Mouse (Mus musculus): ENCODE data around the gene Inhba. TPM values are rescaled to one million over a fixed set of nuclear protein-coding genes. Genes with fewer than 3 reads are reported as not detected.

Inhba gene
- polyA plus RNA-seq (2014; fragmentation: Nextera tagmentation; extraction: Ambion mirVana), result 1.5 and 2.0 TPM in 2 replicates

DNA sequence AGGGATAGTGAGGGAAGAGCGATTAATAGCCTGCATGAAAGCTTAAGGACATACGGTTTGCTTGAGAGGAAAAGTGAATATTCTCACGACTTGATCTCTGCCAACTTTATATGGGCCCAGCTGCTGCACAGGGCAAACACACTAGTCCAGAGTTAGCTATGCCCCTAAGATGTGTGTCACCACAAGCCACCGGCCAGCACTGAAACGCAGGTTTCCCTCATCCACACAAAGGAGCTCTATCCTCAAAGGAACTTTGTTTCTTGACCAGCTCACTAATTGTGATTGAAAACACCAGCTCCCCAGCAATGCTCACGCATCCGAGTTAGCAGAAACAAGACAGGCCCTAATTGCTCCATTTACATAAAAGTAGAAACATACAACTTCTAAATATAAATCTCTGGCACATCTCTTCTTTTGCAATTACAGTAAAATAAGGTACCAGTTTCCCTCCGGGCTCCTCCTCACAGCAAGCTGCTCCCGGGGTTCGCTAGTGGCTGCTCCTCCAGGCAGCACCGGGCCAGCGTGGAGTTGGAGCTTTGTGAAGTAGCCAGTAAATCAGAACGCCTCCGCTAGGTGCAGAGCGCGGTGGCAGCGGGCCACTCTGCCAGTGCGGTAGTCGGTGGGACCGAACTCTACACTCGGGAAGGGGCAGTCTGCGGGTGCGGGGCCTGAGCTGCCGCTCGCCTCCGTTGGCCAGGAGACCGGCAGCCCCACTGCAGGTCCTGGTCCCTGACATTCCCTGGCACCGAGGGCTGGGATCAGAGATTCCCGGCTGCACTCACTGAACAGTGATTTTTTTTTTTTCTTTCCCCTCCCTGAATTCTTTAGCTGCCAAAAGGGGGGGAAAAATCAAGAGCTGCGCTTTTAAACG lies at the start of gene Inhba:
TSS of gene Inhba (plus strand) at position 480 of the 871 bp plus-strand sequence.
- WGBS, result 4% methylated on average over 31 of the region's 31 CpGs
- peak; percentile 84 for ATAC-seq (ENCODE audit: low read depth)

DNA sequence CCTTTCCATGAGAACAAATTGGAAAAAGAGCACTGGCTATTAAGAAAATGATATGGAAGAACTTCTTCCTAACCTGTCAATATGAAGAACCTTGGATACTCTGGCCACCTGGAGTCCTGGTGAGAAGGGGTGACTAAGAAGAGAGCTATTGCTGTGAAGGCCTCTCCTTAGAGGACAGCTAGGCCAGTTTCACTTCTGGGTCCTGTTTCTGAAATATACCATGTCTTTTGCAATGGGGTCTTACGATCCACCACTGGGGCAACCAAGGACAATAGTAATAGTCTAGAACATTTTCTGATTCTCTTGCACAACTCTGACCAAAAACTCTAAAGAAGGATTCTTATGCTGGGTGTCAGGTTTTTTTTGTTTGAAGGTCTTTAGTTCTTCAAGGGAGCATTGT lies 35.1 kb upstream of the Inhba start:
- no peak overlapping the region for H3K4me3 ChIP-seq (ENCODE audit: low read depth, low read length)
- no peak overlapping the region for H3K27ac ChIP-seq (ENCODE audit: low read depth, low read length)
- no peak overlapping the region for H3K9ac ChIP-seq (replicated peaks; ENCODE audit: low read depth, low read length)
- ATAC-seq (ENCODE audit: low read depth), result no peak
- H3K4me1 ChIP-seq (ENCODE audit: control insufficient read depth, insufficient read depth, low read length), result no peaks in the 10 kb centered on the region
- H3K4me2 ChIP-seq (ENCODE audit: low read depth, low read length), result no peak overlapping the region
- WGBS, result 88% methylated on average over 1 of the region's 1 CpGs
- no peaks in the 10 kb centered on the region for H3K27me3 ChIP-seq (ENCODE audit: control insufficient read depth, insufficient read depth, low read length)
- no peaks in the 10 kb centered on the region for H3K36me3 ChIP-seq (ENCODE audit: control insufficient read depth, insufficient read depth, low read length)
- no peaks in the 10 kb centered on the region for H3K9me3 ChIP-seq (ENCODE audit: control insufficient read depth, low read length)

More for the DNA sequence above, at the start of gene Inhba:
- Histone ChIP-seq H3K4me2 (ENCODE audit: low read depth, low read length) (peak within 1 kb of the TSS; percentile 87), H3K36me3 (ENCODE audit: control insufficient read depth, insufficient read depth, low read length) (no peaks in the 10 kb centered on the region), H3K27ac (ENCODE audit: low read depth, low read length) (no peak within 1 kb of the TSS), H3K9me3 (ENCODE audit: control insufficient read depth, low read length) (no peaks in the 10 kb centered on the region), H3K4me1 (ENCODE audit: control insufficient read depth, insufficient read depth, low read length) (no peaks in the 10 kb centered on the region), H3K4me3 (ENCODE audit: low read depth, low read length) (peak within 1 kb of the TSS; percentile 43), H3K9ac (replicated peaks; ENCODE audit: low read depth, low read length) (peak within 1 kb of the TSS; percentile 54), H3K27me3 (ENCODE audit: control insufficient read depth, insufficient read depth, low read length) (no peaks in the 10 kb centered on the region)

DNA sequence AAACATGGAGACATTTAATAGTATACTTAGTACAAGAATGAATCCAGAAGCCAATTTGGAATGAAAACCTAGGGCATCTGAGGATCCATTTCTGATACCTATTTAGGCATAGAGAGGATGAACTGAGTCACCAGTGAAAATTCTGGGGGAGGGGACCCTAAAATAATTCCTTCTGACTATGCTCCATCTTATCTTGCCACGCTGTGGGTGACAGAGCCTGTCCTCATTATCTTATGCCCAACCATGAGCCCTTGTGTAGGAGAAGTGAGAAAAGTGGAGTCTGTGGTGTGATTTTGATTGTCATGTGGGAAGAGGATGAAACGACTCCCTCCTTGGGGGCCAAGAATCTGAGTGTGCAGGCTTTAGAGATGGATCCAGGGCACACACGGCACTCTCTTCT lies 32.1 kb upstream of the Inhba start:
- Histone ChIP-seq H3K4me3 (ENCODE audit: low read depth, low read length) (no peak overlapping the region), H3K27ac (ENCODE audit: low read depth, low read length) (no peak overlapping the region), H3K36me3 (ENCODE audit: control insufficient read depth, insufficient read depth, low read length) (no peaks in the 10 kb centered on the region), H3K4me1 (ENCODE audit: control insufficient read depth, insufficient read depth, low read length) (no peaks in the 10 kb centered on the region), H3K9me3 (ENCODE audit: control insufficient read depth, low read length) (no peaks in the 10 kb centered on the region), H3K4me2 (ENCODE audit: low read depth, low read length) (no peak overlapping the region), H3K9ac (replicated peaks; ENCODE audit: low read depth, low read length) (no peak overlapping the region), H3K27me3 (ENCODE audit: control insufficient read depth, insufficient read depth, low read length) (no peaks in the 10 kb centered on the region)
- ATAC-seq (ENCODE audit: low read depth), result no peak
- 84% methylated on average over 3 of the region's 3 CpGs for WGBS

DNA sequence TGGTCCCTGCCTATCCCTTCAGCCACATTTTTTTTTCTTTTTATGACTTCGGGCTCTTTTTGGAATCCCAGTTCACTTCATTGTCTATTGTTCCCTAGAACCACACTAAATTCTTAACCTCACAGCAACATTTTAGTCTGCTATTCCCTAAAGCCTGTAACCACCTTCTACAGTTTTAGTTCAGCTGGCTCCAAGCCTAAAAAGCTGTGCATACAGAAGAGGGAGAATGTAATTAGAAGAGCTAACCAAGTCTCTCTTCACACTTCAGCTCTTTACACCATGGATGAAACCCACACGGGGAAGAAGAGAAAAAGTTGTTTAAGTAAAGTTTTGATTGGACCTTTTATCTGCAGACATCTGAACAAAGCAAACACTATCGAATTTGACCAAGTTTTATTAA lies 29.6 kb upstream of the Inhba start:
- WGBS, result 83% methylated on average over 3 of the region's 3 CpGs

DNA sequence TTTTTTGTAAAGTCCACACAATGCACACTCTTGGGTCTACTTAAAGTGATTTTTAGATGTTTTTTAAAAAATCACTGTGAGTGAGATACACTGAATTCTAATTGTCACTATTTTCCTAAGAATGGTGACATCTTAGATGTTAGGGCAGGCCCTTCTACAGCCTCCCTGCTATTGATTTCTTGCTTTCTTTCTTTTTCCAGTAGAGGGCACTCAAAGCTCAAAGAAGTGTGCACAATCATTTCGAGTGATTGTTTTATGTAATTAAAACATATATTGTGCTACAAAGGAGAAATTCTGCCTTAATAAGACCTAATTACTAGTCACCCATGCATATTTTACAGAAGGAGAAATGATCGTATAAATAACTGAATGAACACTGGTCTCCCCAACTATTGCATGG lies 25.9 kb upstream of the Inhba start:
- Histone ChIP-seq H3K4me2 (ENCODE audit: low read depth, low read length) (no peak overlapping the region), H3K4me1 (ENCODE audit: control insufficient read depth, insufficient read depth, low read length) (no peaks in the 10 kb centered on the region), H3K27ac (ENCODE audit: low read depth, low read length) (no peak overlapping the region), H3K27me3 (ENCODE audit: control insufficient read depth, insufficient read depth, low read length) (no peaks in the 10 kb centered on the region), H3K4me3 (ENCODE audit: low read depth, low read length) (no peak overlapping the region), H3K9me3 (ENCODE audit: control insufficient read depth, low read length) (no peaks in the 10 kb centered on the region), H3K36me3 (ENCODE audit: control insufficient read depth, insufficient read depth, low read length) (no peaks in the 10 kb centered on the region), H3K9ac (replicated peaks; ENCODE audit: low read depth, low read length) (no peak overlapping the region)
- WGBS, result 74% methylated on average over 2 of the region's 2 CpGs
- ATAC-seq (ENCODE audit: low read depth), result no peak

More for the DNA sequence above, 29.6 kb upstream of the Inhba start:
- H3K36me3 ChIP-seq (ENCODE audit: control insufficient read depth, insufficient read depth, low read length), result no peaks in the 10 kb centered on the region
- no peak overlapping the region for H3K27ac ChIP-seq (ENCODE audit: low read depth, low read length)
- ATAC-seq (ENCODE audit: low read depth), result no peak
- H3K4me2 ChIP-seq (ENCODE audit: low read depth, low read length), result no peak overlapping the region
- no peak overlapping the region for H3K4me3 ChIP-seq (ENCODE audit: low read depth, low read length)
- no peak overlapping the region for H3K9ac ChIP-seq (replicated peaks; ENCODE audit: low read depth, low read length)
- no peaks in the 10 kb centered on the region for H3K9me3 ChIP-seq (ENCODE audit: control insufficient read depth, low read length)
- H3K27me3 ChIP-seq (ENCODE audit: control insufficient read depth, insufficient read depth, low read length), result no peaks in the 10 kb centered on the region
- no peaks in the 10 kb centered on the region for H3K4me1 ChIP-seq (ENCODE audit: control insufficient read depth, insufficient read depth, low read length)

DNA sequence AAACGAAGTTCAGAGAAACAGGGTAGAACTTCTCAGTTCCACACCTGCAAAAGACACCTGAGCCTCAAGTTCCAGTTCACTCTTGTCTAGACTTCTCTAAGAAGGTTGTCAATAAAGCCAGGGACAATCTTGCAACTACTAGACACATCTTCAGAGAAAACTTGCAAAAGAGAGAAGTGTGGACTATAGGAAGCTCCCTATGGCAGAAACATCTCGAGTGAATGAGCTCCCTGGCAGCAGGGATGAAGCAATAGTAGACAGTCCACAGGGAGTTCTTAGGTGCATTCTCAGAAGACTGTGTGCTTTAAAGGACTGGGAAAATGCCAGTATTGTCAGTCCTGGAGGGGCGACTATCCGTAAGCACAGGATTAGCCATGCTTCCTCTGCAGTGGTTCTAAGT lies 25.5 kb upstream of the Inhba start:
- Histone ChIP-seq H3K27ac (ENCODE audit: low read depth, low read length) (no peak overlapping the region), H3K36me3 (ENCODE audit: control insufficient read depth, insufficient read depth, low read length) (no peaks in the 10 kb centered on the region), H3K4me3 (ENCODE audit: low read depth, low read length) (no peak overlapping the region), H3K4me2 (ENCODE audit: low read depth, low read length) (no peak overlapping the region), H3K27me3 (ENCODE audit: control insufficient read depth, insufficient read depth, low read length) (no peaks in the 10 kb centered on the region), H3K9me3 (ENCODE audit: control insufficient read depth, low read length) (no peaks in the 10 kb centered on the region), H3K9ac (replicated peaks; ENCODE audit: low read depth, low read length) (no peak overlapping the region), H3K4me1 (ENCODE audit: control insufficient read depth, insufficient read depth, low read length) (no peaks in the 10 kb centered on the region)
- 85% methylated on average over 4 of the region's 4 CpGs for WGBS
- ATAC-seq (ENCODE audit: low read depth), result no peak

DNA sequence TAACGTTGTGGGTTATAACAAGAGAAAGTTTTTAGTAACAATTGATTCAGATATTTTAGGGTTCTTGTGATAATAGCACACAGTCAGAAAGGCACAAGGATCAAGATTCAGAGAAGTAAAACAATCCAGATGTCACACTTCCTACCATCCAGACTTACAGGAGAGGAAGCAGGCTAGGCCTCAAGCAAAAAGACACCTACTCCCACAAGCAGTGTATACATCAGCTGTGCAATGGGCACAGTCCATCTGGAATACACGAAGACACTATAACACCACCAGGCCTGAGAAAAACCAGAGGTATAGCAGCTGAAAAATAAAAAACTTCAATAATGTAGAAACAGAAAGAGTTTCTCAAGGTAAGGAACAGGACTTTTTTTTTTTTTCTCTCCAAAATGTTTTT lies 16.3 kb upstream of the Inhba start:
- Histone ChIP-seq H3K27me3 (ENCODE audit: control insufficient read depth, insufficient read depth, low read length) (no peaks in the 10 kb centered on the region), H3K27ac (ENCODE audit: low read depth, low read length) (no peak overlapping the region), H3K4me1 (ENCODE audit: control insufficient read depth, insufficient read depth, low read length) (no peaks in the 10 kb centered on the region), H3K9ac (replicated peaks; ENCODE audit: low read depth, low read length) (no peak overlapping the region), H3K9me3 (ENCODE audit: control insufficient read depth, low read length) (no peaks in the 10 kb centered on the region), H3K36me3 (ENCODE audit: control insufficient read depth, insufficient read depth, low read length) (no peaks in the 10 kb centered on the region), H3K4me3 (ENCODE audit: low read depth, low read length) (no peak overlapping the region), H3K4me2 (ENCODE audit: low read depth, low read length) (no peak overlapping the region)
- 83% methylated on average over 2 of the region's 2 CpGs for WGBS
- no peak for ATAC-seq (ENCODE audit: low read depth)

DNA sequence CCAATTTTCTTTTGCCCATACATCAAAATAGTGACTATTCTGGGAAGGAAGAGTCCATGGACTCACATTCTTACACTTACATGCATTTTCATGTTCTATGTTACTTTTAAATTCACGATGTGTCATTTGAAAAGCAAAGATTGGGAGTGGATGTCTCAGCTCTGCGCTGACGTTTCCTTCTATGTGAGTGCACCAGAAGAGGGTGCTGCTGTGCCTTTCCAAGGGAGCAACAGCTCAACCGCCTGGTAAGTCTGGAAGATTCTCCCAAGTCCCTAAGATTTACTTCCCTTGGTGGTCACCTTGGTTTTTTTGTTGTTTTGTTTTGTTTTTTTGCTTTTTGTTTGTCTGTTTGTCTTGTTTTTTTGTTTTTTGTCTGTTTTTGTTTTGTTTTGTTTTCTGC lies 6.1 kb upstream of the Inhba start:
- Histone ChIP-seq H3K4me2 (ENCODE audit: low read depth, low read length) (no peak overlapping the region), H3K36me3 (ENCODE audit: control insufficient read depth, insufficient read depth, low read length) (no peaks in the 10 kb centered on the region), H3K4me3 (ENCODE audit: low read depth, low read length) (no peak overlapping the region), H3K9me3 (ENCODE audit: control insufficient read depth, low read length) (no peaks in the 10 kb centered on the region), H3K9ac (replicated peaks; ENCODE audit: low read depth, low read length) (no peak overlapping the region), H3K27me3 (ENCODE audit: control insufficient read depth, insufficient read depth, low read length) (no peaks in the 10 kb centered on the region), H3K4me1 (ENCODE audit: control insufficient read depth, insufficient read depth, low read length) (no peaks in the 10 kb centered on the region), H3K27ac (ENCODE audit: low read depth, low read length) (no peak overlapping the region)
- no peak for ATAC-seq (ENCODE audit: low read depth)
- WGBS, result 7% methylated on average over 4 of the region's 4 CpGs

DNA sequence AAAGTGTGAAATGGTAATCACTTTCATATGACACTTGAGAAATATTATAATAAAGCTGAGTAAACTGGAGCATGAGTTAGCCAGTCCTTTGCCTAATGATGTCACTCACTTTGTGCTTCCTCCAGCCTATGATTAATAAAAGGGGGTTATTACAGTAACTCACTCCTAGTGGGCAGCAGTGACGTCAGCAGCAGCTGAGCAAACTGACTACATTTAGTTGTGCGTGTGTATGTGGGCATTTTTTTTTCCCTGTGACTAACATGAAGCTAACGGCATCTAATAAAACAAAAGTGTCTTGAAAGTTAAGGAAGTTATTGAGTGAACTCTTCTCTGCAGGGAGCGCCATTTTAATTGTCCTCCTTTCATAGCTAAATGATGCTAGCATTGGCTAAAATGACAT lies 3.9 kb upstream of the Inhba start:
- no peak for ATAC-seq (ENCODE audit: low read depth)
- H3K27ac ChIP-seq (ENCODE audit: low read depth, low read length), result no peak overlapping the region
- no peak overlapping the region for H3K4me2 ChIP-seq (ENCODE audit: low read depth, low read length)
- H3K27me3 ChIP-seq (ENCODE audit: control insufficient read depth, insufficient read depth, low read length), result no peaks in the 10 kb centered on the region
- WGBS, result 55% methylated on average over 4 of the region's 4 CpGs
- H3K9me3 ChIP-seq (ENCODE audit: control insufficient read depth, low read length), result no peaks in the 10 kb centered on the region
- no peaks in the 10 kb centered on the region for H3K36me3 ChIP-seq (ENCODE audit: control insufficient read depth, insufficient read depth, low read length)
- no peaks in the 10 kb centered on the region for H3K4me1 ChIP-seq (ENCODE audit: control insufficient read depth, insufficient read depth, low read length)
- H3K9ac ChIP-seq (replicated peaks; ENCODE audit: low read depth, low read length), result no peak overlapping the region
- H3K4me3 ChIP-seq (ENCODE audit: low read depth, low read length), result no peak overlapping the region

All from neural tube, embryonic 14.5 days (tissue).